Mouse (Mus musculus): ENCODE results near the gene Armcx1.
"Not testable (repeated sequence)": the region's sequence is repeated elsewhere in the genome, so short reads cannot be mapped to it uniquely, and the experiment has no call there.

DNA sequence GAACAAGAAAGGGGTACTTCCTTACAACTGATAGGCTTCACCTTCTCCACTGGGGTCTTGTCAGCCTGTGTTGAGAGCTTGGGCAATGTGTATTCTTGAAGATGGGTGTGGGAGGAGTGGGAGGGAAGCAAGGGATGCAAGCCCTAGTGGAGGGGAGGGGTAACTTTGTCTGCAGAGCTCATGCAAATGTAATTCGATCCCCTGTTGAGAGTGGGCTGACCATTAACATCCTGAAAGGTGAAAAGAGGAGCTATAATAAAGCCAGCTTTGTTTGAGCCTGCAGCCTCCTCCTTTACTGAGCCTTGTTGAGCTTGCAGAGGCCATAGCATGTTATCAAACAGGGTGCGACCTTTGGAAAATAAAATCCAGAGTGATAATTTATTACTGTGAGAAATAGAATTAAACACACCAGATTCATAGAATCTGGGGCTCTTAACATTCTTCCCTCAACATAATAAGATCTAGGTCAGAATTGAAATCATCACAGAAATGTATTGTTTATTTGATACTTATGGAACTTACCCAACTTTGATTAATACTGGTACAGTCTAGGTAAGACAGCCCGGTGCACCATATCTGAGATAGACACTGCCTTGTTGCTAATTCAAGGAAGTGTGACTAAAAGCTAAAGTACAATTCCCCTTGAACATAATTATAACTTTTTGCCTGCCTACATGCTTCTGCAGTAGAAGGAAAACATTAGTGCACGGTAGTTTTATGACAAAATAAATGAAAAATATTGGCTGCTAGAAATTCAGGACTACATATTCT lies 45.9 kb downstream of the Armcx1 start:
- not testable (repeated sequence) for TF ChIP-seq CTCF (IDR thresholded peaks at IDR 0.05; ENCODE audit: control insufficient read depth, insufficient read depth, low read length); POLR2A (IDR thresholded peaks at IDR 0.05; ENCODE audit: borderline replicate concordance, control insufficient read depth, low read depth, low read length)

All from bone marrow, adult 2 months (tissue).